Mouse (Mus musculus) G1E (cell line): ENCODE data around the gene Rce1.

Experiments used
- CTCF ChIP-seq: IDR thresholded peaks from 2 replicates; pipeline ENCODE4 v1.5.1; 2012; ENCODE audit warnings: low read depth, low read length, inconsistent platforms, mixed read lengths
- GATA1 ChIP-seq: IDR thresholded peaks from 2 replicates; pipeline ENCODE4 v1.6.1; 2012; ENCODE audit warnings: borderline replicate concordance, low read length, inconsistent platforms, mixed read lengths
- GATA2 ChIP-seq: IDR thresholded peaks from 2 replicates; pipeline ENCODE4 v1.6.1; 2012; ENCODE audit warnings: low read depth, low read length, inconsistent platforms, borderline replicate concordance
- POLR2AphosphoS5 ChIP-seq: IDR thresholded peaks from 2 replicates; pipeline ENCODE4 v1.6.1; 2012; ENCODE audit warnings: low read depth, low read length, inconsistent platforms; ENCODE audit not compliant: insufficient replicate concordance
- TAL1 ChIP-seq: conservative IDR thresholded peaks from 2 replicates; pipeline ENCODE4 v1.6.1; 2012; ENCODE audit warnings: low read depth, low read length, inconsistent platforms, mixed read lengths

DNA sequence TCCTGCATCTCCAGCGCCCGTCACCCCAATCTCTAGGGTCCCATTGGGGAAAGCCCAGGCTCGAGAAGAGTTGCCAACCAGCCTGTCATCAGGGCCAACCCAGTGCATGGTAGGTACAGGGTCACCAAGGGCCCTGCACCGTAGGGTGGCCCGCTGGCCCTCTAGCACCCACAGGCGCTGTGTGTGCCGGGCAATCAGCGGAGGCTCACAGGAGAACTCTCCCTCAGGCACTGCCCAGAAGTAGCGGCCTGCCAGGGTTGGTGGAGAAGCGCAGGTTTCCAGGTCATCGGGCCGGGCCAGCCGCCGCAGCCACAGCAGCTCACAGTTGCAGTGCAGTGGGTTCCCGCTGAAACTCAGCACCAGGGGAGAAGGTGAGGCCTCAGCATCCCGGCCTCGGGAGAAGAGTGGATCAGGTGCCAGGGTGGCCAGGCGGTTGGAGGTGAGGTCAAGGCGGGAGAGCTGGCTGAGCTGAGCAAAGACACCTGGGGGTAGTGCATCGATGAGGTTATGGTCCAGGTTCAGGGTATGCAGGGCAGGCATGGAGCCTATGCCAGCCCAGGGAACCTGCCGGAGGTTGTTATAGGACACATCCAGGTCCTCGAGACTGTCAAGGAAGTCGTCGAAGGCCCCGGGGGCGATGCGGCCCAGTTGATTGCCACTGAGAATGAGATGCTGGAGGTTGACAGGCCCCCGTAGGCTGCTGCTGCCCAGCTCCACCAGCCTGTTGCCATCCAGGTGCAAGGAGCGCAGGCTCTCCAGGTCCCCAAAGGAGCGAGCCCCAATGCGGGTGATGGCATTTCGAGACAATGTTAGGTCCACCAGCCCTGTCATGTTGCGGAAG, 11.8 kb downstream of the Rce1 start:
- no peak for TF ChIP-seq CTCF
- TF ChIP-seq TAL1, result no peak
- no peak for TF ChIP-seq GATA2
- no peak for TF ChIP-seq GATA1
- TF ChIP-seq POLR2AphosphoS5, result no peak
